In genomic region chr2:105903896-105904756, GRCm38 (mm10) we compare ENCODE assay signal across 8 mouse cellular contexts. TPM values are rescaled to one million over a fixed set of nuclear protein-coding genes. Genes with fewer than 3 reads are reported as not detected.
A peak's percentile ranks its signal among the peaks of the same experiment; 100 is the strongest.
DNase-seq lines count a peak whose midpoint lies in the region; ATAC-seq lines count a peak whose summit lies in the region.

Elp4 (minus strand) TSS chr2:105904564.
Immp1l (plus strand) TSS chr2:105904638.

- H3K4me3 ChIP-seq in hindbrain, embryonic 12.5 days: peak within 1 kb of the TSS; percentile 89

- ATAC-seq in hindbrain, embryonic 12.5 days (ENCODE audit: low FRiP score): peak; percentile 100

- H3K9ac ChIP-seq in hindbrain, embryonic 12.5 days: peak within 1 kb of the TSS; percentile 79

- H3K4me2 ChIP-seq in hindbrain, embryonic 12.5 days (replicated peaks): peak within 1 kb of the TSS; percentile 80

- H3K36me3 ChIP-seq in hindbrain, embryonic 12.5 days: no peaks in the 10 kb centered on the region

- DNase-seq in NIH3T3 (ENCODE audit: low read depth): peak; percentile 98
- DNase-seq in cerebellum, postnatal 10 days: peak; percentile 98
- peak; percentile 95 to 97 for DNase-seq in frontal cortex, postnatal 10 days (ENCODE audit: low spot score in 2 of 2)
- DNase-seq in layer of hippocampus, postnatal 14 days (ENCODE audit: low spot score in 2 of 2): peak; percentile 97 to 99
- peak; percentile 97 for DNase-seq in lung, postnatal 14 days
- peak; percentile 98 for DNase-seq in retina, adult 2 months (ENCODE audit: low read depth, low spot score)
- DNase-seq in thymus, postnatal 36 days: peak; percentile 95 to 96

- under 1% methylated on average over 39 of the region's 39 CpGs for WGBS in hindbrain, embryonic 12.5 days

- 0 out of 2 replicates have a peak within 1 kb of the TSS, but pooled peaks have one; percentile 23 for H3K27ac ChIP-seq in hindbrain, embryonic 12.5 days

- no peaks in the 10 kb centered on the region for H3K27me3 ChIP-seq in hindbrain, embryonic 12.5 days

- H3K9me3 ChIP-seq in hindbrain, embryonic 12.5 days (replicated peaks): no peaks in the 10 kb centered on the region

- peaks cover 7% of the 10 kb centered on the region for H3K4me1 ChIP-seq in hindbrain, embryonic 12.5 days

RNA-seq across cellular contexts. Expression of gene Elp4, which starts in this region (rescaled TPM):
- polyA plus RNA-seq in hindbrain, embryonic 12.5 days (2016; fragmentation: Nextera tagmentation; extraction: Ambion mirVana): 49.7 and 50.4 TPM in 2 replicates
- 10 to 100 TPM; 19.6 to 20.9 TPM for total RNA-seq in layer of hippocampus, postnatal 14 days (2021)

RNA-seq across cellular contexts. Expression of gene Immp1l, which starts in this region (rescaled TPM):
- polyA plus RNA-seq in hindbrain, embryonic 12.5 days (2016; fragmentation: Nextera tagmentation; extraction: Ambion mirVana): 106 and 124 TPM in 2 replicates
- 10 to 100 TPM; 29.1 to 34.3 TPM for total RNA-seq in layer of hippocampus, postnatal 14 days (2021)

Comparison
In these comparisons a context has a peak if more than half of its experiments do, and no peak if none do; other contexts are left out.
1. Peak in every context shown above with its lines: DNase-seq, ATAC-seq, H3K4me3 ChIP-seq and H3K27ac ChIP-seq.